Mouse (Mus musculus) forebrain, embryonic 12.5 days (tissue): Measurements from ENCODE around the gene Dock4. TPM values are rescaled to one million over a fixed set of nuclear protein-coding genes. Genes with fewer than 3 reads are reported as not detected.

Source experiments
- ATAC-seq: fragments of 200-750 bp; cut with Nextera tagmentation; 2 replicates; pipeline ENCODE4 v1.8.0; 2017; ENCODE audit warnings: moderate TSS enrichment; ENCODE audit not compliant: low FRiP score
- H3K27ac ChIP-seq: fragments of 300-500 bp; sonication (generic); 2 replicates; pipeline ENCODE4 v1.5.1; 2016; ENCODE audit warnings: mild to moderate bottlenecking
- H3K27me3 ChIP-seq: fragments of 300-500 bp; sonication (generic); 2 replicates; pipeline ENCODE4 v1.6.1; 2016; ENCODE audit warnings: mild to moderate bottlenecking
- H3K36me3 ChIP-seq: fragments of 300-500 bp; sonication (generic); replicated peaks from 2 replicates; pipeline ENCODE4 v1.6.1; 2016; ENCODE audit warnings: mild to moderate bottlenecking
- H3K4me1 ChIP-seq: fragments of 300-500 bp; sonication (generic); 2 replicates; pipeline ENCODE4 v1.6.1; 2016
- H3K4me2 ChIP-seq: fragments of 300-500 bp; sonication (generic); 2 replicates; pipeline ENCODE4 v1.6.1; 2016; ENCODE audit warnings: mild to moderate bottlenecking, moderate library complexity
- H3K4me3 ChIP-seq: fragments of 300-500 bp; sonication (generic); replicated peaks from 2 replicates; pipeline ENCODE4 v1.5.1; 2016; ENCODE audit warnings: mild to moderate bottlenecking
- H3K9ac ChIP-seq: fragments of 300-500 bp; sonication (generic); 2 replicates; pipeline ENCODE4 v1.6.1; 2016; ENCODE audit warnings: mild to moderate bottlenecking
- H3K9me3 ChIP-seq: fragments of 300-500 bp; sonication (generic); 2 replicates; pipeline ENCODE4 v1.6.1; 2016
- WGBS: fragments of 180-500 bp; shearing (Covaris S2); methylation state at CpG from one replicate; pipeline ENCODE4 v1.1.7; 2016; 5-methylcytosine and 5-hydroxymethylcytosine counted together
- polyA plus RNA-seq: library from polyadenylated mRNA; unstranded; fragments of >200 nt; fragmentation: Nextera tagmentation; extraction: Ambion mirVana; gene quantifications from 2 replicates; pipeline ENCODE4 v1.2.1, GENCODE M21; 2016

Gene Dock4
- polyA plus RNA-seq, 1 experiment from 2014 or later = 32.7 TPM

- H3K9ac ChIP-seq = no peak overlapping the region
- no peak overlapping the region for H3K4me2 ChIP-seq
- no peak overlapping the region for H3K4me3 ChIP-seq
- peaks cover 13% of the 10 kb centered on the region for H3K27me3 ChIP-seq
- H3K9me3 ChIP-seq = no peaks in the 10 kb centered on the region
- H3K27ac ChIP-seq = no peak overlapping the region
- no peak for ATAC-seq
- H3K36me3 ChIP-seq = 0 out of 2 replicates have a peak, but pooled peaks cover 2% of the 10 kb centered on the region
- H3K4me1 ChIP-seq = no peaks in the 10 kb centered on the region
- WGBS = 93% methylated on average over 1 of the region's 1 CpGs
Observed at GRCm38 (mm10) chr12:40829269-40829668, 383.5 kb downstream of the Dock4 start.

- Histone ChIP-seq H3K4me1 (peaks cover 7% of the 10 kb centered on the region; the same call in 1 of the 2 replicates), H3K27me3 (peaks cover 28% of the 10 kb centered on the region), H3K4me3 (no peak overlapping the region), H3K36me3 (0 out of 2 replicates have a peak, but pooled peaks cover 7% of the 10 kb centered on the region), H3K27ac (no peak overlapping the region), H3K9me3 (no peaks in the 10 kb centered on the region), H3K9ac (no peak overlapping the region), H3K4me2 (no peak overlapping the region)
- ATAC-seq = no peak
- WGBS = 69% methylated on average over 8 of the region's 8 CpGs
Observed at GRCm38 (mm10) chr12:40832157-40832556, 386.4 kb downstream of the Dock4 start.

- peak overlapping the region; percentile 17; the same call in 1 of the 2 replicates for H3K9ac ChIP-seq
- H3K27ac ChIP-seq = 0 out of 2 replicates have a peak overlapping the region, but pooled peaks have one; percentile 42
- peak; percentile 62; the same call in 1 of the 2 replicates for ATAC-seq
Observed at GRCm38 (mm10) chr12:40836924-40837323, 391.2 kb downstream of the Dock4 start.

GRCm38 (mm10) chr12:40837597-40838337, 392.0 kb downstream of the Dock4 start:
- peaks cover 51% of the 10 kb centered on the region for H3K27me3 ChIP-seq
- no peak overlapping the region for H3K27ac ChIP-seq
- H3K4me1 ChIP-seq = peaks cover 16% of the 10 kb centered on the region; the same call in 1 of the 2 replicates
- peak; percentile 66; the same call in 1 of the 2 replicates for ATAC-seq
- H3K9me3 ChIP-seq = no peaks in the 10 kb centered on the region
- no peak overlapping the region for H3K9ac ChIP-seq
- H3K36me3 ChIP-seq = 0 out of 2 replicates have a peak, but pooled peaks cover 7% of the 10 kb centered on the region
- no peak overlapping the region for H3K4me2 ChIP-seq
- no peak overlapping the region for H3K4me3 ChIP-seq
- under 1% methylated on average over 8 of the region's 8 CpGs for WGBS

More at GRCm38 (mm10) chr12:40836924-40837323, 391.2 kb downstream of the Dock4 start:
- WGBS = 11% methylated on average over 6 of the region's 6 CpGs
- Histone ChIP-seq H3K4me3 (no peak overlapping the region), H3K4me1 (peaks cover 16% of the 10 kb centered on the region; the same call in 1 of the 2 replicates), H3K27me3 (peaks cover 51% of the 10 kb centered on the region), H3K4me2 (no peak overlapping the region), H3K9me3 (no peaks in the 10 kb centered on the region), H3K36me3 (0 out of 2 replicates have a peak, but pooled peaks cover 7% of the 10 kb centered on the region)

- ATAC-seq = no peak
- Histone ChIP-seq H3K4me2 (no peak overlapping the region), H3K36me3 (0 out of 2 replicates have a peak, but pooled peaks cover 7% of the 10 kb centered on the region), H3K4me3 (no peak overlapping the region), H3K27ac (no peak overlapping the region), H3K4me1 (peaks cover 16% of the 10 kb centered on the region; the same call in 1 of the 2 replicates), H3K9ac (no peak overlapping the region), H3K27me3 (peaks cover 46% of the 10 kb centered on the region), H3K9me3 (no peaks in the 10 kb centered on the region)
- 52% methylated on average over 2 of the region's 2 CpGs for WGBS
Observed at GRCm38 (mm10) chr12:40838338-40838695, 392.6 kb downstream of the Dock4 start.

GRCm38 (mm10) chr12:40838940-40839339, 393.2 kb downstream of the Dock4 start:
- Histone ChIP-seq H3K4me3 (no peak overlapping the region), H3K36me3 (0 out of 2 replicates have a peak, but pooled peaks cover 7% of the 10 kb centered on the region), H3K27ac (no peak overlapping the region), H3K4me2 (no peak overlapping the region), H3K27me3 (peaks cover 41% of the 10 kb centered on the region), H3K9me3 (no peaks in the 10 kb centered on the region), H3K9ac (no peak overlapping the region), H3K4me1 (peaks cover 16% of the 10 kb centered on the region; the same call in 1 of the 2 replicates)
- ATAC-seq = no peak
- WGBS = 90% methylated on average over 5 of the region's 5 CpGs

GRCm38 (mm10) chr12:40839817-40840216, 394.1 kb downstream of the Dock4 start:
- no peak for ATAC-seq

GRCm38 (mm10) chr12:40842251-40842988, 396.7 kb downstream of the Dock4 start:
- no peak for ATAC-seq
- Histone ChIP-seq H3K9ac (no peak overlapping the region), H3K4me3 (no peak overlapping the region), H3K4me2 (no peak overlapping the region), H3K36me3 (no peaks in the 10 kb centered on the region), H3K27ac (no peak overlapping the region), H3K4me1 (peaks cover 7% of the 10 kb centered on the region; the same call in 1 of the 2 replicates), H3K9me3 (no peaks in the 10 kb centered on the region), H3K27me3 (peaks cover 24% of the 10 kb centered on the region)
- WGBS = 69% methylated on average over 10 of the region's 10 CpGs

More at GRCm38 (mm10) chr12:40839817-40840216, 394.1 kb downstream of the Dock4 start:
- Histone ChIP-seq H3K4me1 (peaks cover 16% of the 10 kb centered on the region; the same call in 1 of the 2 replicates), H3K36me3 (no peaks in the 10 kb centered on the region), H3K27me3 (peaks cover 33% of the 10 kb centered on the region), H3K4me3 (no peak overlapping the region), H3K4me2 (no peak overlapping the region), H3K9ac (no peak overlapping the region), H3K9me3 (no peaks in the 10 kb centered on the region), H3K27ac (no peak overlapping the region)
- 85% methylated on average over 4 of the region's 4 CpGs for WGBS

- Histone ChIP-seq H3K4me3 (no peak overlapping the region), H3K4me1 (peaks cover 4% of the 10 kb centered on the region; the same call in 1 of the 2 replicates), H3K9me3 (no peaks in the 10 kb centered on the region), H3K4me2 (no peak overlapping the region), H3K27ac (no peak overlapping the region), H3K36me3 (no peaks in the 10 kb centered on the region), H3K27me3 (peaks cover 24% of the 10 kb centered on the region), H3K9ac (no peak overlapping the region)
- no peak for ATAC-seq
- WGBS = 85% methylated on average over 5 of the region's 5 CpGs
Observed at GRCm38 (mm10) chr12:40842991-40843390, 397.2 kb downstream of the Dock4 start.

- Histone ChIP-seq H3K9me3 (no peaks in the 10 kb centered on the region), H3K4me1 (no peaks in the 10 kb centered on the region), H3K9ac (no peak overlapping the region), H3K4me3 (no peak overlapping the region), H3K36me3 (no peaks in the 10 kb centered on the region), H3K27me3 (peaks cover 23% of the 10 kb centered on the region), H3K27ac (no peak overlapping the region), H3K4me2 (no peak overlapping the region)
- ATAC-seq = no peak
- 81% methylated on average over 3 of the region's 3 CpGs for WGBS
Observed at GRCm38 (mm10) chr12:40843474-40844080, 397.8 kb downstream of the Dock4 start.

- no peaks in the 10 kb centered on the region for H3K36me3 ChIP-seq
- ATAC-seq = no peak
- H3K9me3 ChIP-seq = no peaks in the 10 kb centered on the region
- peaks cover 16% of the 10 kb centered on the region; the same call in 1 of the 2 replicates for H3K27me3 ChIP-seq
- H3K27ac ChIP-seq = no peak overlapping the region
- 92% methylated on average over 22 of the region's 22 CpGs for WGBS
- no peak overlapping the region for H3K4me2 ChIP-seq
- no peak overlapping the region for H3K4me3 ChIP-seq
- H3K4me1 ChIP-seq = no peaks in the 10 kb centered on the region
- no peak overlapping the region for H3K9ac ChIP-seq
Observed at GRCm38 (mm10) chr12:40844324-40844723, 398.6 kb downstream of the Dock4 start.
